Mouse (Mus musculus) hindbrain, embryonic 15.5 days (tissue): ENCODE results near the gene Gldc. TPM values are rescaled to one million over a fixed set of nuclear protein-coding genes. Genes with fewer than 3 reads are reported as not detected.

ENCODE experiments used
- polyA plus RNA-seq: library from polyadenylated mRNA; unstranded; fragments of >200 nt; fragmentation: Nextera tagmentation; extraction: Ambion mirVana; gene quantifications from 2 replicates; pipeline ENCODE4 v1.2.1, GENCODE M21; 2015

The Gldc gene
- polyA plus RNA-seq, 1 experiment from 2014 or later = 9.3 TPM

Other genes starting within 250 kb of the Gldc start
- not detected in 2 replicates for gene Trpd52l3, start 171.6 kb downstream of the Gldc start, polyA plus RNA-seq
- 49.5 and 50.2 TPM in 2 replicates for gene Uhrf2, start 144.9 kb downstream of the Gldc start, polyA plus RNA-seq
- 0.23 TPM in 1 of 2 replicates, not detected in the other for gene Mbl2, start 57.5 kb upstream of the Gldc start, polyA plus RNA-seq